Mouse (Mus musculus): ENCODE data around the gene Ascc1. TPM values are rescaled to one million over a fixed set of nuclear protein-coding genes. Genes with fewer than 3 reads are reported as not detected.

Ascc1 gene
- polyA plus RNA-seq, 1 experiment from 2014 or later: 35.8 TPM

DNA sequence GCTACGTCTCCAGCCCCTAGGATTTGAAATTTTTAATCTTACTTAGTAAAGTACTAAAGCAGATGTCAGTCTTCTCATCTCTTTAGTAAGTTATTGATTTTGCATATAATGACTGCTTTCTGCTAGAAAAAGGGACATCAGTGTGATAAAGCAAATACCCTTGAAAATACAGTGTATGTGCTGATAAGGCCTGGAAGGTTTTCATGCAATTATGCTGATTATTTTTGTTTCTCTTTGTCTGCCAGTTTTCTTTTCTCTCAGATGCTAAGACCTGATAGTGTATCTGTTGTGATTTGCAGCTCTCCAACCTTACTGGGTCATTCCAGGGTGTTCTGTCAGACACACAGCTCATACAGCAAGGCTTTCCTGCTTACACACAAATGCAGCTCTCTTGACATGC is 72.6 kb downstream of the Ascc1 start:
- Histone ChIP-seq H3K9me3 (no peaks in the 10 kb centered on the region), H3K4me1 (replicated peaks) (peaks cover 5% of the 10 kb centered on the region), H3K4me3 (no peak overlapping the region), H3K27me3 (ENCODE audit: insufficient read depth, poor library complexity, severe bottlenecking) (no peaks in the 10 kb centered on the region), H3K27ac (no peak overlapping the region), H3K36me3 (no peaks in the 10 kb centered on the region)
- WGBS: 74% methylated on average over 1 of the region's 1 CpGs
- DNase-seq (ENCODE audit: low spot score): no peak

GRCm38 (mm10) chr10:60077226-60077625 is 74.6 kb downstream of the Ascc1 start:
- peaks cover 22% of the 10 kb centered on the region for H3K4me1 ChIP-seq (replicated peaks)
- 95% methylated on average over 7 of the region's 7 CpGs for WGBS
- H3K9me3 ChIP-seq: no peaks in the 10 kb centered on the region
- H3K4me3 ChIP-seq: no peak overlapping the region
- no peaks in the 10 kb centered on the region for H3K27me3 ChIP-seq (ENCODE audit: insufficient read depth, poor library complexity, severe bottlenecking)
- no peak overlapping the region for H3K27ac ChIP-seq
- no peaks in the 10 kb centered on the region for H3K36me3 ChIP-seq
- DNase-seq (ENCODE audit: low spot score): no peak

GRCm38 (mm10) chr10:60077736-60078560 is 75.3 kb downstream of the Ascc1 start:
- peaks cover 25% of the 10 kb centered on the region for H3K4me1 ChIP-seq (replicated peaks)
- H3K36me3 ChIP-seq: no peaks in the 10 kb centered on the region
- H3K4me3 ChIP-seq: no peak overlapping the region
- no peak overlapping the region for H3K27ac ChIP-seq
- whole genome bisulfite sequencing: 84% methylated on average over 18 of the region's 18 CpGs
- no peaks in the 10 kb centered on the region for H3K9me3 ChIP-seq
- H3K27me3 ChIP-seq (ENCODE audit: insufficient read depth, poor library complexity, severe bottlenecking): no peaks in the 10 kb centered on the region
- no peak for DNase-seq (ENCODE audit: low spot score)

DNA sequence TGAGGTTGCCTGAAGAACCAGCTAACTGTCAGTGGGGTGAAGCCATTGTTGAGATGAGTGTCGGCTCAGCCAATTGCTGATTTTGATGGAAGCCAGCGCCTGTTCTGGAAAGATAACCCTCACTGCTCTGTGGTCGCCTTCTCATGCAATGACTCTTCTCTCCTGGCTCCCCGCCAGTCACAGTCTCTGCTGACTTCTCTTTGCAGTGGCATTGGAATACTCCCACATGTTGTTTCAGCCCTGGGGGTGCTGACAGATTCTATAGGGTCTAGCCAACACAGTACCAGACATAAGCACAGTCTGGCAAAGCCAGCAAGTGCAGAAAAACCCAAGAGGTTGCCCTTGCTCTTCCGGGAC is 75.9 kb downstream of the Ascc1 start:
- WGBS: 86% methylated on average over 5 of the region's 5 CpGs
- no peaks in the 10 kb centered on the region for H3K27me3 ChIP-seq (ENCODE audit: insufficient read depth, poor library complexity, severe bottlenecking)
- H3K4me1 ChIP-seq (replicated peaks): peaks cover 25% of the 10 kb centered on the region
- no peaks in the 10 kb centered on the region for H3K9me3 ChIP-seq
- H3K4me3 ChIP-seq: no peak overlapping the region
- no peaks in the 10 kb centered on the region for H3K36me3 ChIP-seq
- no peak for DNase-seq (ENCODE audit: low spot score)
- no peak overlapping the region for H3K27ac ChIP-seq

DNA sequence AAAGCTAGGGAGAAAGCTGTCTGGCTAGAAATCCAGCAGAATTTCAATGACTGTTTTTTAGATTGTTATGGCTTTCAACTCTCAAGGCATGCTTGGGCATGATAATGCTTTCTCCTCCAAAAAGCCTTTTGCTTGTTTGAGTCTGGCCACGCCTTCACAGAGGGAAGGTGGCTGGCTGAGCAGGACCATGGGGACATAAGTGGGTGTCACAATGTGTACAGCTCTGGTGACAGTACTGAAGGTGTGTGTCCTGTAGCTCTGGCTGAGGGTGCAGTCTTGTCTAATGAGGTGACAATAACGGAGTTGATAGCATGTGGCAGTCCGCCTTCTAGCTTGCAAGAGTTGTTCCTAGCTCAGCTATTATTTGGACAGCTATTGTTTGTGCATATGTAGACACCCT is 77.6 kb downstream of the Ascc1 start:
- 74% methylated on average over 3 of the region's 3 CpGs for WGBS
- Histone ChIP-seq H3K4me3 (no peak overlapping the region), H3K27me3 (ENCODE audit: insufficient read depth, poor library complexity, severe bottlenecking) (no peaks in the 10 kb centered on the region), H3K4me1 (replicated peaks) (peaks cover 25% of the 10 kb centered on the region), H3K9me3 (no peaks in the 10 kb centered on the region), H3K27ac (0 out of 2 replicates have a peak overlapping the region, but pooled peaks have one; percentile 69), H3K36me3 (no peaks in the 10 kb centered on the region)
- DNase-seq (ENCODE audit: low spot score): no peak

- Histone ChIP-seq H3K27me3 (ENCODE audit: insufficient read depth, poor library complexity, severe bottlenecking) (no peaks in the 10 kb centered on the region), H3K9me3 (no peaks in the 10 kb centered on the region), H3K4me1 (replicated peaks) (peaks cover 25% of the 10 kb centered on the region), H3K27ac (peak overlapping the region; percentile 69; the same call in 1 of the 2 replicates), H3K36me3 (no peaks in the 10 kb centered on the region), H3K4me3 (no peak overlapping the region)
- 64% methylated on average over 5 of the region's 5 CpGs for WGBS
- DNase-seq (ENCODE audit: low spot score): no peak
These were observed 78.0 kb downstream of the Ascc1 start for GRCm38 (mm10) chr10:60080601-60080981.

DNA sequence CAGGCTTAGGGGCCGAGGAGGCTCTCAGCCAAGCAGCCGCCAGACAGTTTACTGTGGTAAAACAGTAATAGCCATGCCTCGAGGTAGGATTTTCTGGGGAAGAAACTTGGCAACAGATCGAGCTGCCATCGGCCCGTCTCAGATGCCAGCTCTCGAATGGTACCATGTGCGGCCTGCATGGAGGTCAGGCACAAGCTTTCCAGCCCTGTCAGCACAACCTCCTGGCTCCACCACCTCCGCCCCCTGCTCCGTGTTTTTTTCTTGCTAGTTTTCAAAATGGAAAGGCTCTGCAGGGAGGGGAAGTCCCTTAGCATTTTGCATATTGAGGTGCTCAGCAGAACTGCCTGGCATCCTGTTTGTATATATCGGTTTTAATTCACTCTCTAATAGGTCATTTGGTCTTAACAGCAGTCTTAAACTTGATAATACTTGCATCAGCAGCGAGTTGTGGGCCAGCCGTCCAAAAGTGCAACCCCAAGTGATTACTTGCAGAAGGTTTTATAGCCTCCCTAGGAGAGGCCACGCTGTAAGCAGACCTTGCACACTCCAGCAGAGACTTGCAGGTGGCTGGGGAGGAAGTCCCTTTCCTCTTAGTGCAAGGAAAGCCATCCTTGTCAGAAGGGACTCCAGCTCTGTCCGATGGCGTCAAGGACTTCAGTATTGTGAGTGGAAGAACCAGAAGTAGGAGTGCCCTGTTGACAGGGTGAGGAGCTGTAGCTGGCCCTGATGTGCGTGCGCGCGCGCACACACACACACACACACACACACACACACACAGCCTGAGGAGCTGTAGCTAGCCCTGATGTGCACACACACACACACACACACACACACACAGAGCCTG is 78.6 kb downstream of the Ascc1 start:
- WGBS: 78% methylated on average over 21 of the region's 21 CpGs
- DNase-seq (ENCODE audit: low spot score): no peak
- H3K36me3 ChIP-seq: no peaks in the 10 kb centered on the region
- peaks cover 25% of the 10 kb centered on the region for H3K4me1 ChIP-seq (replicated peaks)
- no peak overlapping the region for H3K4me3 ChIP-seq
- peak overlapping the region; percentile 69 for H3K27ac ChIP-seq
- H3K9me3 ChIP-seq: no peaks in the 10 kb centered on the region
- no peaks in the 10 kb centered on the region for H3K27me3 ChIP-seq (ENCODE audit: insufficient read depth, poor library complexity, severe bottlenecking)

- 66% methylated on average over 5 of the region's 5 CpGs for WGBS
- peaks cover 25% of the 10 kb centered on the region for H3K4me1 ChIP-seq (replicated peaks)
These were observed 79.3 kb downstream of the Ascc1 start for GRCm38 (mm10) chr10:60081905-60082304.

GRCm38 (mm10) chr10:60084065-60084464 is 81.5 kb downstream of the Ascc1 start:
- Histone ChIP-seq H3K9me3 (no peaks in the 10 kb centered on the region), H3K4me3 (no peak overlapping the region), H3K4me1 (replicated peaks) (peaks cover 21% of the 10 kb centered on the region), H3K27ac (no peak overlapping the region), H3K36me3 (no peaks in the 10 kb centered on the region), H3K27me3 (ENCODE audit: insufficient read depth, poor library complexity, severe bottlenecking) (no peaks in the 10 kb centered on the region)
- WGBS: 90% methylated on average over 4 of the region's 4 CpGs
- no peak for DNase-seq (ENCODE audit: low spot score)

More at GRCm38 (mm10) chr10:60081905-60082304, 79.3 kb downstream of the Ascc1 start:
- H3K27me3 ChIP-seq (ENCODE audit: insufficient read depth, poor library complexity, severe bottlenecking): no peaks in the 10 kb centered on the region
- no peak overlapping the region for H3K4me3 ChIP-seq
- no peaks in the 10 kb centered on the region for H3K9me3 ChIP-seq
- no peak for DNase-seq (ENCODE audit: low spot score)
- no peaks in the 10 kb centered on the region for H3K36me3 ChIP-seq
- H3K27ac ChIP-seq: 0 out of 2 replicates have a peak overlapping the region, but pooled peaks have one; percentile 69

DNA sequence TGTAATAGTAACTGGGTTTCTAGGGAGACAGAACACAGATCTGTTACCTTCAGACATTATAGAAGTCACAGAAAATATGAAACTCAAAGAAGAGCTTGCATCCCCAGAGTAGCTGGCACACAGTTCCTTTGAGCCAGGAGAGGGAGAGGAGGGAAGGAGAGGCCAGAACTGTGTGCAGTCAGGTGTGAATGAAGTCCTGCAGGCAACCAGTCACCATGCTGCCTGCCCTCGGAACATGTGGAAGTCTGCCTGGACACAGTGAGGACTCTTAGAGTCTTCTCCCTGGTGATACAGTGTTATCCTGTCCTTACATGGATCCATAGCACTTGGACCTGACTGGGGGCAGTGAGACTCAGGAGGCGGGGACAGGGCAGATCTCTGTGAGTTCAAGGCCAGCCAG is 89.7 kb downstream of the Ascc1 start:
- Histone ChIP-seq H3K4me3 (no peak overlapping the region), H3K27ac (no peak overlapping the region)
- 70% methylated on average over 2 of the region's 2 CpGs for WGBS

GRCm38 (mm10) chr10:60093751-60094150 is 91.1 kb downstream of the Ascc1 start:
- WGBS: 84% methylated on average over 2 of the region's 2 CpGs
- 0 out of 2 replicates have a peak, but pooled peaks cover 6% of the 10 kb centered on the region for H3K36me3 ChIP-seq

More for the DNA sequence above, 89.7 kb downstream of the Ascc1 start:
- Histone ChIP-seq H3K4me1 (replicated peaks) (peaks cover 12% of the 10 kb centered on the region; the same call in 1 of the 2 replicates), H3K27me3 (ENCODE audit: insufficient read depth, poor library complexity, severe bottlenecking) (peaks cover 3% of the 10 kb centered on the region; the same call in 1 of the 2 replicates), H3K36me3 (no peaks in the 10 kb centered on the region), H3K9me3 (no peaks in the 10 kb centered on the region)
- DNase-seq (ENCODE audit: low spot score): no peak

DNA sequence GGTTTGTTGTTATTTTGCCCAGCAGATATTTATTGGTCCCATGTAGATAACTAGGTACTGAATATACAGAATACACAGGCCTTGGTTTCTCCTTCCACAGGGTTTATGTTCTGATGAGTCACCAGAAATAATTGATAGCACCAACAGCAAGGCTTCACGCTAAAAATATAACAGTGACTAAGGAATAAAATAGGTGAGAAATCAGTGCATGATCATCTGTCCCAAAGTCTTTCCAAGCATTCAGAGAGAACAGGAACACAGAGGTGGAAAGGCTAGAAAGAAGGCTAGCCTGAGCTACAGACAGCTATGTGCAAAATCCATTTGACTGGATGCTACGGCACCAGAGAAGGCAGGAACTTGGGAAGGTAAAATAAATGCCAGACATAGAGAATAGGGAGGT is 93.0 kb downstream of the Ascc1 start:
- Histone ChIP-seq H3K27ac (no peak overlapping the region), H3K4me1 (replicated peaks) (peaks cover 12% of the 10 kb centered on the region; the same call in 1 of the 2 replicates)

More at GRCm38 (mm10) chr10:60093751-60094150, 91.1 kb downstream of the Ascc1 start:
- H3K27me3 ChIP-seq (ENCODE audit: insufficient read depth, poor library complexity, severe bottlenecking): peaks cover 3% of the 10 kb centered on the region; the same call in 1 of the 2 replicates
- no peak overlapping the region for H3K27ac ChIP-seq
- H3K4me1 ChIP-seq (replicated peaks): peaks cover 12% of the 10 kb centered on the region; the same call in 1 of the 2 replicates
- DNase-seq (ENCODE audit: low spot score): no peak
- no peaks in the 10 kb centered on the region for H3K9me3 ChIP-seq
- H3K4me3 ChIP-seq: no peak overlapping the region

More for the DNA sequence above, 93.0 kb downstream of the Ascc1 start:
- Histone ChIP-seq H3K4me3 (no peak overlapping the region), H3K27me3 (ENCODE audit: insufficient read depth, poor library complexity, severe bottlenecking) (peaks cover 3% of the 10 kb centered on the region; the same call in 1 of the 2 replicates), H3K9me3 (no peaks in the 10 kb centered on the region), H3K36me3 (0 out of 2 replicates have a peak, but pooled peaks cover 8% of the 10 kb centered on the region)
- DNase-seq (ENCODE audit: low spot score): no peak
- 98% methylated on average over 2 of the region's 2 CpGs for WGBS

All from hindbrain, embryonic 10.5 days (tissue).